Mouse (Mus musculus) megakaryocyte, embryonic 14.5 days (primary cell): Measurements from ENCODE around the gene Atxn7l3b.

Source experiments
- FLI1 ChIP-seq: IDR thresholded peaks from 2 replicates; pipeline ENCODE4 v1.6.1; 2012; ENCODE audit warnings: low read length, inconsistent platforms, mixed read lengths
- GATA1 ChIP-seq: IDR thresholded peaks from 3 replicates; pipeline ENCODE4 v1.6.1; 2012; ENCODE audit warnings: mixed read lengths, low read length, inconsistent platforms, borderline replicate concordance

GRCm38 (mm10) chr10:112900243-112900642 lies 28.6 kb downstream of the Atxn7l3b start:
- TF ChIP-seq GATA1 (no peak), FLI1 (no peak)
